Mouse (Mus musculus) stomach, postnatal 0 days (tissue): ENCODE data around the gene Tas1r2.

Source experiments
- CTCF ChIP-seq: IDR thresholded peaks from 2 replicates; pipeline ENCODE4 v1.5.1; 2016; ENCODE audit warnings: antibody characterized with exemption, low read depth, mild to moderate bottlenecking, moderate library complexity
- EP300 ChIP-seq: optimal IDR thresholded peaks from 2 replicates; pipeline ENCODE3; 2016; ENCODE audit warnings: antibody characterized with exemption

DNA sequence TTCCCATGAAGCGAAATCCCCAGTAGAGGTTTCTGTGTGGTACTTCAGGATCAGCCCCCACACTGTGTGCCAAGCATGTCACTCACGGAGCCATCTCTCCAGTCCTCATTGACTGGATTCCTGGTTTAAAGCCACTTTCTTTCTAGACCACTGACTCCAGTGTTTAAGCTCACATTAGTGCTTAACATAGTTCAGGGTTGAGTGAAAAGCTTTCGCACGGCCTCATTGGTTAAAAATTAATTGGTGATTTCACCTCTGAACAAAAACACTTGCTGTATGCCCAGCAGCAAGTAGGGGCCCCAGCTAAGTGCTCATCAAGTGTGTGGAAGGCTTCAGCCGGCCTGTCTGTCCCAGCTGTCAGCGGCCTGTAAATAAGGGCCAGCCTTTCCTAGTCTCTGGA, 14.3 kb downstream of the Tas1r2 start:
- TF ChIP-seq CTCF (no peak), EP300 (no peak)
